Mouse (Mus musculus) bone marrow macrophage, adult 2 months (primary cell): Measurements from ENCODE around the gene Bckdk.

Experiments
- CTCF ChIP-seq: IDR thresholded peaks from 2 replicates; pipeline ENCODE4 v1.5.1; 2012; ENCODE audit warnings: low read depth, mild to moderate bottlenecking, low read length, moderate library complexity
- POLR2A ChIP-seq: IDR thresholded peaks from 2 replicates; pipeline ENCODE4 v1.6.1; 2012; ENCODE audit warnings: mild to moderate bottlenecking, low read depth, low read length, borderline replicate concordance

GRCm38 (mm10) chr7:127959364-127959763 is 55.5 kb downstream of the Bckdk start:
- TF ChIP-seq CTCF: no peak
- no peak for TF ChIP-seq POLR2A
